Comparison of ENCODE assay signal across 9 mouse cellular contexts in the genomic region with DNA sequence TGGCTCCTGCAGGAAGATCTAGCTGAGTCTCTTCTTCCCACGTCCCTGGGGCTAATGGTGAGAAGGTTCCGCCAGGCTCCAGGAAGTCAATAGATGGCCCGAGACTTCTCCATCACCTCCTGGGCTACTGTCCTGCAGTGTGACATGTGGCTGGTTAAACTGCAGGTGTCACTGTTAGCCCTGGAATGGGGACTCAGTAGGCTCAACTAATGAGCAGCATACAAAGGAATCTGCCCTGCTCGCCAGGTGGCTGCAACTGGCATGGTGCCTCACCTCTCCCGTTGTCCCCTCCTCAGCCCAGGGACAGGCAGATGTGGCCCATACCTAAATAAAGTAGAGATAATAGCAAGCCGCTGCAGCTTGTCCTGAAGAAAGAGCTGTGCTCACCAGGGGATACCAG.
DNase-seq lines count a peak whose midpoint lies in the region; ATAC-seq and TF ChIP-seq lines count a peak whose summit lies in the region.
"Had no signal": no experiment of that assay in that cellular context is flagged by ENCODE, and none has a peak within 500 bp of the region (broad histone marks: within the 10 kb centered on the region; RNA-seq: fewer than 3 reads in every experiment).

No protein-coding gene starts in this region.

- CTCF ChIA-PET in Patski (lab: Charles Lee), result interaction anchor here (1.2 kb wide), 1 partner anchor 201 kb away, joined by 3 read pairs; no protein-coding TSS in a partner anchor

- H3K4me3 ChIP-seq in kidney, embryonic 14.5 days (ENCODE audit: low read length), result no peak overlapping the region
- no peak overlapping the region for H3K4me3 ChIP-seq in embryonic facial prominence, embryonic 12.5 days
- H3K4me3 ChIP-seq: neural tube, embryonic 13.5 days had no signal

- peak; percentile 40 for DNase-seq in kidney, adult 11 months
- no peak for DNase-seq in Patski (ENCODE audit: low read depth, low spot score)
- DNase-seq in kidney, adult 9 months, result peak; percentile 54
- DNase-seq in retina, postnatal 7 days (ENCODE audit: low read depth, low spot score), result peak; percentile 29
- DNase-seq in adrenal gland, postnatal 4 days (ENCODE audit: low spot score in 2 of 2), result no peak
- DNase-seq in c-Kit-positive CD71-positive TER-119-positive erythroid progenitor cells, embryonic 14.5 days (ENCODE audit: low spot score), result no peak

- POLR2A ChIA-PET in Patski (lab: Charles Lee), result no interaction called here

- in situ Hi-C loops in Patski (cut with MboI; ENCODE audit: low pct_unique_long_range_greater_than_20kb), result no loop called here

- TF ChIP-seq CTCF in Patski (IDR thresholded peaks at IDR 0.05), result no peak

- H3K27ac ChIP-seq in kidney, embryonic 14.5 days (ENCODE audit: low read depth, low read length), result no peak overlapping the region
- H3K27ac ChIP-seq in embryonic facial prominence, embryonic 12.5 days, result no peak overlapping the region
- H3K27ac ChIP-seq: neural tube, embryonic 13.5 days had no signal

- H3K4me1 ChIP-seq in kidney, embryonic 14.5 days (ENCODE audit: control insufficient read depth, insufficient read depth, low read length), result no peaks in the 10 kb centered on the region
- peaks cover 15% of the 10 kb centered on the region for H3K4me1 ChIP-seq in embryonic facial prominence, embryonic 12.5 days

- H3K27me3 ChIP-seq in kidney, embryonic 14.5 days (ENCODE audit: control insufficient read depth, insufficient read depth, low read length), result no peaks in the 10 kb centered on the region
- H3K27me3 ChIP-seq in Patski, result no peaks in the 10 kb centered on the region
- H3K27me3 ChIP-seq in embryonic facial prominence, embryonic 12.5 days, result no peaks in the 10 kb centered on the region
- H3K27me3 ChIP-seq: neural tube, embryonic 13.5 days had no signal

- H3K36me3 ChIP-seq in kidney, embryonic 14.5 days (ENCODE audit: control insufficient read depth, insufficient read depth, low read length), result no peaks in the 10 kb centered on the region
- no peaks in the 10 kb centered on the region for H3K36me3 ChIP-seq in embryonic facial prominence, embryonic 12.5 days
- H3K36me3 ChIP-seq: neural tube, embryonic 13.5 days had no signal

- H3K4me2 ChIP-seq in kidney, embryonic 14.5 days (replicated peaks; ENCODE audit: low read depth, low read length), result no peak overlapping the region
- no peak overlapping the region for H3K4me2 ChIP-seq in embryonic facial prominence, embryonic 12.5 days (replicated peaks)
- H3K4me2 ChIP-seq: neural tube, embryonic 13.5 days had no signal

- no peaks in the 10 kb centered on the region for H3K9me3 ChIP-seq in kidney, embryonic 14.5 days (ENCODE audit: control insufficient read depth, low read length)
- no peaks in the 10 kb centered on the region for H3K9me3 ChIP-seq in embryonic facial prominence, embryonic 12.5 days
- H3K9me3 ChIP-seq: neural tube, embryonic 13.5 days had no signal

- WGBS in kidney, embryonic 14.5 days, result 36% methylated on average over 6 of the region's 6 CpGs
- 30% methylated on average over 6 of the region's 6 CpGs for WGBS in embryonic facial prominence, embryonic 12.5 days

- H3K9ac ChIP-seq in kidney, embryonic 14.5 days (ENCODE audit: low read depth, low read length), result no peak overlapping the region
- H3K9ac ChIP-seq in embryonic facial prominence, embryonic 12.5 days, result no peak overlapping the region
- H3K9ac ChIP-seq: neural tube, embryonic 13.5 days had no signal

- no peak for ATAC-seq in kidney, embryonic 14.5 days (ENCODE audit: low FRiP score, low TSS enrichment)
- ATAC-seq in Patski, result peak; percentile 20
- ATAC-seq in embryonic facial prominence, embryonic 12.5 days (ENCODE audit: insufficient number of reproducible peaks, insufficient read depth, low FRiP score, low TSS enrichment), result peak; percentile 49; the same call in 1 of the 2 replicates

Comparison
In these comparisons a context has a peak if more than half of its experiments do, and no peak if none do; other contexts are left out.
1. DNase-seq: peak in kidney, adult 11 months (single experiment), kidney, adult 9 months (single experiment) and retina, postnatal 7 days (single experiment); none in Patski (single experiment), adrenal gland, postnatal 4 days (0 of 2) and c-Kit-positive CD71-positive TER-119-positive erythroid progenitor cells, embryonic 14.5 days (single experiment).